Mouse (Mus musculus) hindbrain, postnatal 0 days (tissue): ENCODE measurements around the gene Tfrc. TPM values are rescaled to one million over a fixed set of nuclear protein-coding genes. Genes with fewer than 3 reads are reported as not detected.

Experiments
- ATAC-seq: fragments of 200-750 bp; cut with Nextera tagmentation; 2 replicates; pipeline ENCODE4 v1.8.0; 2017; ENCODE audit warnings: mild to moderate bottlenecking, moderate TSS enrichment, moderate library complexity
- DNase-seq: peaks from one replicate; pipeline ENCODE4 v3.0.0-alpha.2; 2015; ENCODE audit warnings: low spot score
- H3K27ac ChIP-seq: fragments of 300-500 bp; sonication (generic); 2 replicates; pipeline ENCODE4 v1.5.1; 2014; ENCODE audit warnings: mild to moderate bottlenecking
- H3K27me3 ChIP-seq: fragments of 300-500 bp; sonication (generic); 2 replicates; pipeline ENCODE4 v1.6.1; 2014; ENCODE audit warnings: low read length, mixed read lengths; ENCODE audit not compliant: insufficient read depth
- H3K36me3 ChIP-seq: fragments of 300-500 bp; sonication (generic); 2 replicates; pipeline ENCODE4 v1.6.1; 2014; ENCODE audit warnings: low read length, mixed read lengths; ENCODE audit not compliant: insufficient read depth
- H3K4me1 ChIP-seq: fragments of 300-500 bp; sonication (generic); 2 replicates; pipeline ENCODE4 v1.6.1; 2014; ENCODE audit warnings: antibody characterized with exemption, low read length, mixed read lengths; ENCODE audit not compliant: insufficient read depth
- H3K4me2 ChIP-seq: fragments of 300-500 bp; sonication (generic); 2 replicates; pipeline ENCODE4 v1.6.1; 2014; ENCODE audit warnings: low read depth, mild to moderate bottlenecking, low read length, moderate library complexity, mixed read lengths
- H3K4me3 ChIP-seq: fragments of 300-500 bp; sonication (generic); 2 replicates; pipeline ENCODE4 v1.5.1; 2014; ENCODE audit warnings: low read length
- H3K9ac ChIP-seq: fragments of 300-500 bp; sonication (generic); replicated peaks from 2 replicates; pipeline ENCODE4 v1.6.1; 2014; ENCODE audit warnings: mild to moderate bottlenecking, low read length, moderate library complexity, mixed read lengths
- H3K9me3 ChIP-seq: fragments of 300-500 bp; sonication (generic); 2 replicates; pipeline ENCODE4 v1.6.1; 2016; ENCODE audit warnings: low read length, mixed read lengths
- CTCF ChIP-seq: IDR thresholded peaks from 2 replicates; pipeline ENCODE4 v1.5.1; 2016; ENCODE audit warnings: antibody characterized with exemption, control low read depth, low read depth
- WGBS: fragments of 180-500 bp; shearing (Covaris S2); extraction: QIAGEN DNeasy Blood & Tissue Kit; methylation state at CpG from one replicate; pipeline ENCODE4 v1.1.7; 2014; 5-methylcytosine and 5-hydroxymethylcytosine counted together
- polyA plus RNA-seq: library from polyadenylated mRNA; unstranded; fragments of >200 nt; fragmentation: Nextera tagmentation; extraction: Ambion mirVana; gene quantifications from 2 replicates; pipeline ENCODE4 v1.2.1, GENCODE M21; 2015
- total RNA-seq: library from RNA; depleted of rRNA; stranded (reverse); fragments of >200 nt; gene quantifications from 2 replicates; pipeline ENCODE4 v1.2.3, GENCODE M21; 2014

Tfrc gene
- total and polyA plus RNA-seq, 2 experiments from 2014 or later = 38.3 to 51.9 TPM

- Histone ChIP-seq H3K4me2 (no peak overlapping the region), H3K27me3 (no peaks in the 10 kb centered on the region), H3K27ac (peak overlapping the region; percentile 76), H3K9ac (no peak overlapping the region), H3K9me3 (no peaks in the 10 kb centered on the region), H3K4me3 (no peak overlapping the region), H3K36me3 (no peaks in the 10 kb centered on the region), H3K4me1 (no peaks in the 10 kb centered on the region)
- peak; percentile 88 for DNase-seq
- 13% methylated on average over 4 of the region's 4 CpGs for WGBS
- no peak for TF ChIP-seq CTCF
- peak; percentile 94 for ATAC-seq
Measured at GRCm38 (mm10) chr16:32597909-32598381, 10.8 kb upstream of the Tfrc start.

- WGBS = 91% methylated on average over 1 of the region's 1 CpGs
- H3K9ac ChIP-seq = no peak overlapping the region
- TF ChIP-seq CTCF = no peak
- H3K4me1 ChIP-seq = no peaks in the 10 kb centered on the region
- ATAC-seq (no peak), DNase-seq (no peak)
- H3K27ac ChIP-seq = no peak overlapping the region
- no peaks in the 10 kb centered on the region for H3K9me3 ChIP-seq
- no peak overlapping the region for H3K4me3 ChIP-seq
- no peaks in the 10 kb centered on the region for H3K27me3 ChIP-seq
- H3K4me2 ChIP-seq = no peak overlapping the region
- H3K36me3 ChIP-seq = no peaks in the 10 kb centered on the region
Measured at GRCm38 (mm10) chr16:32599151-32599550, 9.6 kb upstream of the Tfrc start.

- Histone ChIP-seq H3K27ac (no peak overlapping the region), H3K4me3 (no peak overlapping the region), H3K27me3 (no peaks in the 10 kb centered on the region), H3K9ac (no peak overlapping the region), H3K4me2 (no peak overlapping the region), H3K4me1 (no peaks in the 10 kb centered on the region), H3K9me3 (no peaks in the 10 kb centered on the region), H3K36me3 (no peaks in the 10 kb centered on the region)
- TF ChIP-seq CTCF = no peak
- ATAC-seq (no peak), DNase-seq (no peak)
- 87% methylated on average over 3 of the region's 3 CpGs for WGBS
Measured at GRCm38 (mm10) chr16:32602193-32602685, 6.5 kb upstream of the Tfrc start.

- TF ChIP-seq CTCF = no peak
- Histone ChIP-seq H3K4me3 (no peak overlapping the region), H3K27ac (no peak overlapping the region), H3K9me3 (no peaks in the 10 kb centered on the region), H3K27me3 (no peaks in the 10 kb centered on the region), H3K4me2 (peak overlapping the region; percentile 69; the same call in 1 of the 2 replicates), H3K36me3 (no peaks in the 10 kb centered on the region), H3K4me1 (peaks cover 8% of the 10 kb centered on the region), H3K9ac (no peak overlapping the region)
- WGBS = 68% methylated on average over 7 of the region's 7 CpGs
- ATAC-seq (no peak), DNase-seq (no peak)
Measured at GRCm38 (mm10) chr16:32607562-32608343, 967 bp upstream of the Tfrc start.

GRCm38 (mm10) chr16:32608344-32608711 lies 392 bp upstream of the Tfrc start:
- ATAC-seq (no peak), DNase-seq (no peak)
- Histone ChIP-seq H3K9me3 (no peaks in the 10 kb centered on the region), H3K4me2 (peak overlapping the region; percentile 69), H3K27me3 (no peaks in the 10 kb centered on the region), H3K36me3 (no peaks in the 10 kb centered on the region), H3K27ac (peak overlapping the region; percentile 93; the same call in 1 of the 2 replicates), H3K4me1 (peaks cover 8% of the 10 kb centered on the region), H3K4me3 (peak overlapping the region; percentile 81), H3K9ac (0 out of 2 replicates have a peak overlapping the region, but pooled peaks have one; percentile 75)
- WGBS = 10% methylated on average over 8 of the region's 8 CpGs
- no peak for TF ChIP-seq CTCF

- H3K36me3 ChIP-seq = 0 out of 2 replicates have a peak, but pooled peaks cover under 1% of the 10 kb centered on the region
- H3K9me3 ChIP-seq = no peaks in the 10 kb centered on the region
- H3K9ac ChIP-seq = peak overlapping the region; percentile 75
- no peak for DNase-seq
- TF ChIP-seq CTCF = no peak
- no peak for ATAC-seq
- peak overlapping the region; percentile 81 for H3K4me3 ChIP-seq
- no peaks in the 10 kb centered on the region for H3K27me3 ChIP-seq
- H3K27ac ChIP-seq = peak overlapping the region; percentile 93
- peaks cover 8% of the 10 kb centered on the region for H3K4me1 ChIP-seq
- peak overlapping the region; percentile 69 for H3K4me2 ChIP-seq
- WGBS = under 1% methylated on average over 14 of the region's 14 CpGs
Measured at GRCm38 (mm10) chr16:32609401-32609779, 670 bp downstream of the Tfrc start.
